Mouse (Mus musculus) limb, embryonic 15.5 days (tissue): Measurements from ENCODE around the gene Myo3b. TPM values are rescaled to one million over a fixed set of nuclear protein-coding genes. Genes with fewer than 3 reads are reported as not detected.

ENCODE experiments used
- ATAC-seq: fragments of 200-750 bp; cut with Nextera tagmentation; 2 replicates; pipeline ENCODE4 v1.8.0; 2017; ENCODE audit warnings: low read depth, moderate TSS enrichment; ENCODE audit not compliant: insufficient number of reproducible peaks, low FRiP score, low TSS enrichment
- H3K27ac ChIP-seq: fragments of 300-500 bp; sonication (generic); 2 replicates; pipeline ENCODE4 v1.5.1; 2015; ENCODE audit warnings: moderate library complexity, mild to moderate bottlenecking, inconsistent platforms
- H3K27me3 ChIP-seq: fragments of 300-500 bp; sonication (generic); 2 replicates; pipeline ENCODE4 v1.6.1; 2015; ENCODE audit warnings: inconsistent platforms
- H3K36me3 ChIP-seq: fragments of 300-500 bp; sonication (generic); 2 replicates; pipeline ENCODE4 v1.6.1; 2015; ENCODE audit warnings: inconsistent platforms
- H3K4me1 ChIP-seq: fragments of 300-500 bp; sonication (generic); 2 replicates; pipeline ENCODE4 v1.6.1; 2015; ENCODE audit warnings: inconsistent platforms
- H3K4me2 ChIP-seq: fragments of 300-500 bp; sonication (generic); 2 replicates; pipeline ENCODE4 v1.6.1; 2015; ENCODE audit warnings: mild to moderate bottlenecking, inconsistent platforms
- H3K4me3 ChIP-seq: fragments of 300-500 bp; sonication (generic); 2 replicates; pipeline ENCODE4 v1.5.1; 2015; ENCODE audit warnings: mild to moderate bottlenecking, inconsistent platforms
- H3K9ac ChIP-seq: fragments of 300-500 bp; sonication (generic); 2 replicates; pipeline ENCODE4 v1.6.1; 2015; ENCODE audit warnings: inconsistent platforms
- H3K9me3 ChIP-seq: fragments of 300-500 bp; sonication (generic); 2 replicates; pipeline ENCODE4 v1.6.1; 2016; ENCODE audit warnings: inconsistent platforms
- WGBS: fragments of 180-500 bp; shearing (Covaris S2); methylation state at CpG from one replicate; pipeline ENCODE4 v1.1.7; 2015; 5-methylcytosine and 5-hydroxymethylcytosine counted together
- polyA plus RNA-seq: library from polyadenylated mRNA; unstranded; fragments of >200 nt; fragmentation: Nextera tagmentation; extraction: Ambion mirVana; gene quantifications from 2 replicates; pipeline ENCODE4 v1.2.1, GENCODE M21; 2015

Gene Myo3b
- polyA plus RNA-seq, 1 experiment from 2014 or later = not detected

GRCm38 (mm10) chr2:70031472-70031871 lies 7.5 kb upstream of the Myo3b start:
- Histone ChIP-seq H3K36me3 (no peaks in the 10 kb centered on the region), H3K27me3 (no peaks in the 10 kb centered on the region), H3K27ac (no peak overlapping the region), H3K4me2 (no peak overlapping the region), H3K9ac (no peak overlapping the region), H3K4me1 (no peaks in the 10 kb centered on the region), H3K9me3 (no peaks in the 10 kb centered on the region), H3K4me3 (no peak overlapping the region)
- WGBS = 86% methylated on average over 2 of the region's 2 CpGs
- no peak for ATAC-seq

- Histone ChIP-seq H3K4me1 (no peaks in the 10 kb centered on the region), H3K9ac (no peak overlapping the region), H3K9me3 (no peaks in the 10 kb centered on the region), H3K36me3 (no peaks in the 10 kb centered on the region), H3K4me2 (no peak overlapping the region), H3K27ac (no peak overlapping the region), H3K27me3 (no peaks in the 10 kb centered on the region), H3K4me3 (no peak overlapping the region)
- 65% methylated on average over 5 of the region's 5 CpGs for WGBS
- no peak for ATAC-seq
These were observed 4.0 kb upstream of the Myo3b start for GRCm38 (mm10) chr2:70034895-70035294.

GRCm38 (mm10) chr2:70035358-70035757 lies 3.6 kb upstream of the Myo3b start:
- H3K4me3 ChIP-seq = no peak overlapping the region
- H3K27me3 ChIP-seq = no peaks in the 10 kb centered on the region
- WGBS = 65% methylated on average over 1 of the region's 1 CpGs
- H3K4me2 ChIP-seq = no peak overlapping the region
- H3K27ac ChIP-seq = no peak overlapping the region
- no peak overlapping the region for H3K9ac ChIP-seq
- no peak for ATAC-seq
- no peaks in the 10 kb centered on the region for H3K36me3 ChIP-seq
- H3K4me1 ChIP-seq = no peaks in the 10 kb centered on the region
- H3K9me3 ChIP-seq = no peaks in the 10 kb centered on the region

- Histone ChIP-seq H3K27ac (no peak overlapping the region), H3K27me3 (no peaks in the 10 kb centered on the region), H3K4me1 (no peaks in the 10 kb centered on the region), H3K36me3 (no peaks in the 10 kb centered on the region), H3K9me3 (no peaks in the 10 kb centered on the region), H3K9ac (no peak overlapping the region), H3K4me2 (no peak overlapping the region), H3K4me3 (no peak overlapping the region)
- no peak for ATAC-seq
- WGBS = 68% methylated on average over 8 of the region's 8 CpGs
These were observed 1.7 kb upstream of the Myo3b start for GRCm38 (mm10) chr2:70037221-70037620.

- Histone ChIP-seq H3K36me3 (no peaks in the 10 kb centered on the region), H3K9me3 (no peaks in the 10 kb centered on the region), H3K9ac (no peak overlapping the region), H3K27ac (no peak overlapping the region), H3K4me3 (no peak overlapping the region), H3K4me1 (no peaks in the 10 kb centered on the region), H3K27me3 (no peaks in the 10 kb centered on the region), H3K4me2 (no peak overlapping the region)
- no peak for ATAC-seq
- WGBS = 54% methylated on average over 6 of the region's 6 CpGs
These were observed 5.5 kb downstream of the Myo3b start for GRCm38 (mm10) chr2:70044466-70044865.

- WGBS = 80% methylated on average over 11 of the region's 11 CpGs
- Histone ChIP-seq H3K27ac (no peak overlapping the region), H3K36me3 (no peaks in the 10 kb centered on the region), H3K4me1 (no peaks in the 10 kb centered on the region), H3K27me3 (no peaks in the 10 kb centered on the region), H3K4me2 (no peak overlapping the region), H3K4me3 (no peak overlapping the region), H3K9me3 (no peaks in the 10 kb centered on the region), H3K9ac (no peak overlapping the region)
- ATAC-seq = no peak
These were observed 8.9 kb downstream of the Myo3b start for GRCm38 (mm10) chr2:70047868-70048267.

- no peaks in the 10 kb centered on the region for H3K36me3 ChIP-seq
- H3K4me2 ChIP-seq = no peak overlapping the region
- H3K27ac ChIP-seq = no peak overlapping the region
- H3K27me3 ChIP-seq = no peaks in the 10 kb centered on the region
- no peak overlapping the region for H3K4me3 ChIP-seq
- 72% methylated on average over 9 of the region's 9 CpGs for WGBS
- H3K9me3 ChIP-seq = no peaks in the 10 kb centered on the region
- no peak overlapping the region for H3K9ac ChIP-seq
- no peaks in the 10 kb centered on the region for H3K4me1 ChIP-seq
- no peak for ATAC-seq
These were observed 14.9 kb downstream of the Myo3b start for GRCm38 (mm10) chr2:70053803-70054202.

- Histone ChIP-seq H3K4me2 (no peak overlapping the region), H3K27me3 (no peaks in the 10 kb centered on the region), H3K36me3 (no peaks in the 10 kb centered on the region), H3K9ac (no peak overlapping the region), H3K27ac (no peak overlapping the region), H3K9me3 (no peaks in the 10 kb centered on the region), H3K4me1 (no peaks in the 10 kb centered on the region), H3K4me3 (no peak overlapping the region)
- ATAC-seq = no peak
- WGBS = 89% methylated on average over 4 of the region's 4 CpGs
These were observed 19.3 kb downstream of the Myo3b start for GRCm38 (mm10) chr2:70058201-70058600.

- H3K27me3 ChIP-seq = no peaks in the 10 kb centered on the region
- H3K4me2 ChIP-seq = no peak overlapping the region
- H3K4me3 ChIP-seq = no peak overlapping the region
- no peak overlapping the region for H3K9ac ChIP-seq
- H3K27ac ChIP-seq = no peak overlapping the region
- no peak for ATAC-seq
- H3K4me1 ChIP-seq = no peaks in the 10 kb centered on the region
- no peaks in the 10 kb centered on the region for H3K9me3 ChIP-seq
- WGBS = 52% methylated on average over 11 of the region's 11 CpGs
- no peaks in the 10 kb centered on the region for H3K36me3 ChIP-seq
These were observed 21.7 kb downstream of the Myo3b start for GRCm38 (mm10) chr2:70060359-70061345.

- Histone ChIP-seq H3K4me3 (no peak overlapping the region), H3K4me2 (no peak overlapping the region), H3K4me1 (peaks cover 3% of the 10 kb centered on the region; the same call in 1 of the 2 replicates), H3K27me3 (no peaks in the 10 kb centered on the region), H3K36me3 (no peaks in the 10 kb centered on the region), H3K9me3 (no peaks in the 10 kb centered on the region), H3K9ac (no peak overlapping the region), H3K27ac (no peak overlapping the region)
- no peak for ATAC-seq
- WGBS = 86% methylated on average over 6 of the region's 6 CpGs
These were observed 26.2 kb downstream of the Myo3b start for GRCm38 (mm10) chr2:70065116-70065515.

- peaks cover 3% of the 10 kb centered on the region; the same call in 1 of the 2 replicates for H3K4me1 ChIP-seq
- 68% methylated on average over 7 of the region's 7 CpGs for WGBS
- no peak overlapping the region for H3K4me3 ChIP-seq
- no peak overlapping the region for H3K27ac ChIP-seq
- no peak overlapping the region for H3K9ac ChIP-seq
- H3K9me3 ChIP-seq = no peaks in the 10 kb centered on the region
- H3K36me3 ChIP-seq = no peaks in the 10 kb centered on the region
- H3K27me3 ChIP-seq = no peaks in the 10 kb centered on the region
- H3K4me2 ChIP-seq = no peak overlapping the region
- ATAC-seq = no peak
These were observed 26.9 kb downstream of the Myo3b start for GRCm38 (mm10) chr2:70065729-70066300.

- Histone ChIP-seq H3K9me3 (no peaks in the 10 kb centered on the region), H3K4me3 (no peak overlapping the region), H3K27ac (no peak overlapping the region), H3K27me3 (no peaks in the 10 kb centered on the region), H3K4me2 (no peak overlapping the region), H3K9ac (no peak overlapping the region), H3K36me3 (no peaks in the 10 kb centered on the region), H3K4me1 (peaks cover 3% of the 10 kb centered on the region; the same call in 1 of the 2 replicates)
- no peak for ATAC-seq
- 62% methylated on average over 6 of the region's 6 CpGs for WGBS
These were observed 27.6 kb downstream of the Myo3b start for GRCm38 (mm10) chr2:70066338-70067022.
